Mouse (Mus musculus): Measurements from ENCODE around the gene Ccdc92b.

The Ccdc92b gene

GRCm38 (mm10) chr11:74613428-74613827, 6.0 kb upstream of the Ccdc92b start:
- no peak for DNase-seq

DNA sequence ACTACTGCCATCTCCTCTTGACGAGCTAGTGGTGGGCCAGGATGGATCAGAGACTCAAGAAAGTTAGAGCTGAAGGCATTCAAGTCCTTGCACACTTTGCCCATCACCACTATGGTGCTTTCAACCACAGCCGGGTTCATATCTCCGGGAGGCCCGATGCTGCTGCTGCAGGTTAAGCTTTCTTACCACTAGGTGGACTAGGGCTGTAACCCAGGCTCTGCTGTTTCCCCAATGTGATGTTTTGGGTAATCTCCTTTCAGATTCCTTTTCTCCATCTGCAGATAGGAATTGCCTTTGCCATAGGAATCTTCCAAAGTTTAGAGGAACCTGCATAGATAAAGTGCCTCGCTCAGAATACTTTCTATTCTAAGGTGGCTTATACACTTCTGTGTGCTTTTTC, 3.8 kb upstream of the Ccdc92b start:
- no peak for DNase-seq

DNA sequence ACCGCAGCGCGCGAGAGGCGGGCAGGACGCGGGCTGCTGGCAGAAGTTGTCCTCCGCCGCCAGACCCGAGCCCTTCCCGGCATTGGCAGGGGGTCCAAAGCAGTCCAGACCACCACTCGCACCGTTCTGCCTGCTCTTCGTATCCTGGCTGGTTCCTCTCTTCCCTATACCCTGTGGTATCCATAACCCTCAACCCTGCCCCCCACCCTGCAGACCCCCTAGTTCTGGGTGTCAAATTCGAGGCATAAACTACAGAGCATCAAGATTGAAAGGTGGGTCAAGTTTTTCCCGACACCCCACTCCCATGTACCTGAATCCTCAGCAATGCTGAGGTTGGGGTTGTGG, 523 bp downstream of the Ccdc92b start:
- no peak for DNase-seq

GRCm38 (mm10) chr11:74621974-74622669, 2.7 kb downstream of the Ccdc92b start:
- no peak for DNase-seq

DNA sequence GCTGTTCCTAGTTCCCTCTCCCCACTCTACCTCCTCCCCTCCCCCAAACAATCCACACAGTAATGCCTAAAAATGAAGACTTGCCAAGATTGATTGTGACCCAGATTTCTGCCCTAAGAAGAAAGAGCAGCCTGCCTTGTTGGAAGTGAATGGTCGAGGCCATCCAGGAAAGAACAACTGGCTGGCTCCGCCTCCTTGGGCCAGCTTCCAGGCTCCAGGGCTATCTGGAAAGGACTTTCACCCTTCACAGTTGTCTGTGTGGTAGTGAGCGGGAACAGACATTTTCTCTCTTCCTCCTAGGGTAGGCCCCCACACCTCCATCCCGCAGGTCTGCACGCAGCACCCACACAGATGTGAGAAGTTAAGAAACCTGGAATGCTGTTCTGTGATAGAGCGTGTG, 4.3 kb downstream of the Ccdc92b start:
- DNase-seq: no peak

GRCm38 (mm10) chr11:74625333-74625732, 5.9 kb downstream of the Ccdc92b start:
- no peak for DNase-seq

DNA sequence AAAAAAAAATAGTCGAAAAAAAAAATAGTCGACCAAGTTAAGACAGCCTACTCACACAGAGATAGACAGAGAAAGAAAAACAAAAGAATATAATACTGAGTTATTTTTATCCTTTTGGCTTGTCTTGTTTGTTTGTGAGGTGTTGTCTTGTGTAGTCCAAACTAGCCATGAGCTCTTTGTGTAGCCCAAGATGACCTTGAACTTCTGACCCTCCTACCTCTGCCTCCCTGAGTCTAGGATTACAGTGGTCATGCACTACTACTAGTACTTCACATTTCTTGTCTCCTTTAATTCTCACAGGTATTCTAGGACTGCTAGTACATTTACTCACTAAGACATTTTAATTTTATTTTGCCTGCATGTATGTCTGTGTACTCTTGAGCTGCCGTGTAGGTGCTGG, 8.1 kb downstream of the Ccdc92b start:
- no peak for DNase-seq

- no peak for DNase-seq
These were observed 12.7 kb downstream of the Ccdc92b start for GRCm38 (mm10) chr11:74631880-74632789.

DNA sequence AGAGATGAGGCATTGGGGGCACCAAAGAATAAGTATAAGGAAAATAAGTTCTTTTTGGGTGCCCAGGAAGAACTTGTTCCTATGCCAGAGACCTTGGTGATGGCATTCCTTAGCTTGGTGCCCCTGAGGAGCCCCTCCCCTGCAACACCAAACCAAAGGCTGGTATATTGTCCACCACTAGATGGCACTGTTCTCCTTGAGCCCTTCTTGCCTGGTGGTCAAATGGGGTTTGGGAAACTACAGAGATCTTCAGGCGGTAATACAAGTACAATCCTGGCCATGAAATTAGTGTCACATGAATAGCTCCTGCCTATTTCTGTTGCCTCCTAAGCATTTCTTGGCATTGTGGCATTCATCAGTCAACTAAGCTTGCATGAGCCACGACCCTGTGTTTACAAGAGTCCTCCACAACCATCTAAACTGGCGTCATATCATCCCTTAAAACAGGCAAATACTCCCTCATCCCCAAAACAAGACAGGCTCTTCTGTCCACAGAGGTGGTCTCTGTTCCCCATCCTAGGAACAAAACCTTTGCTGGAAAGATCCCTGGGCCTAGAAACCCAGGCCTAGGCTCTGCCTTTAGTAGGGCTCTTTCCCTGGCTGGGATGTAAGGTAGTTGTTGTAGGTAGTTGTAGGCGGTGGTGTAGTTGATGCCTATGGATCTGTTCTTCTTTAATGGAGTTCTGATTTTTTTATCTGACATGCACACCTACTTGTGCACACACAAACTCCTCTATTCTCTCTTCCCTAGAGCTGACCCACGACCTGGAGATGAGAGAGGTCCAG, 15.3 kb downstream of the Ccdc92b start:
- peak; percentile 57 for DNase-seq

- no peak for DNase-seq
These were observed 18.1 kb downstream of the Ccdc92b start for GRCm38 (mm10) chr11:74637486-74637885.

DNA sequence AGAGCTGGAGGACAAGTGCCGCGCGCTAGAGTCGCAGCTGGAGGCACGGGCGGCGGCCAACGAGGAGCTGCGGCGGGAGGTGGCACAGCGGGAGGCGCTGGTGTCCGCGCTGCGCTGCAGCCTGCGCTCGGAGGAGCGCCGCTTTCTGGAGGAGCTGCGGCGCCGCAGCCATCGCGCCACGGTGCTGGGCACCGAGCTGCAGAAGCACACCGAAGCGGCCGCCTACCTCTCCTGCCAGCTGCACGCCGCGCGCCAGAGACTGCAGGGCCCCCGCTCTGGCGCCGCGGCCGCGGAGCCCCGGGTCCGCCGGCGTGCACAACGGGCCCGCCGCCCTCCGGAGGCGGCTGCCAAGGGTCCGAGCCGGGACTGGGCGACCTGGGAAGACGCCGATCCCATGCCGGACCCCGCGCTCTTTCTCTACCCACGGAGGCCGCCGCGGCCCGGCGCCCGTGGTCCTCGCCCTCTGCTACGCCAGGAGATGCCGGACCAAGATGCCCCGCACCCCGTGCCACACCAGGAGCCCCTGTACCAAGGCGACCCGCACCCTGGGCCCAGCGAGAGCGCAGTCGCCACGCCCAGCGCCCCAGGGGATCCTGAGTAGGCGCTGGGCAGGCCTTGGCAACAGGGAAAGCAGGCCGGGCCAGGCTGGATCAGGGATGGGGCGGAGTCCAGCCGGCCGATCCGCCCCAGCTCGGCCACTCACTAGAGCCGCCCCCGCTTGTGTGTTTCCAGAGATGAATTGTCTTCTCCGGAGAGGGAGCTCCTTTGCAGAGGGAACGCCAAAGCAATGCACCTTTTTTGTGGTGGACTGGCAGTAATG, 18.8 kb downstream of the Ccdc92b start:
- peak; percentile 79 for DNase-seq

DNA sequence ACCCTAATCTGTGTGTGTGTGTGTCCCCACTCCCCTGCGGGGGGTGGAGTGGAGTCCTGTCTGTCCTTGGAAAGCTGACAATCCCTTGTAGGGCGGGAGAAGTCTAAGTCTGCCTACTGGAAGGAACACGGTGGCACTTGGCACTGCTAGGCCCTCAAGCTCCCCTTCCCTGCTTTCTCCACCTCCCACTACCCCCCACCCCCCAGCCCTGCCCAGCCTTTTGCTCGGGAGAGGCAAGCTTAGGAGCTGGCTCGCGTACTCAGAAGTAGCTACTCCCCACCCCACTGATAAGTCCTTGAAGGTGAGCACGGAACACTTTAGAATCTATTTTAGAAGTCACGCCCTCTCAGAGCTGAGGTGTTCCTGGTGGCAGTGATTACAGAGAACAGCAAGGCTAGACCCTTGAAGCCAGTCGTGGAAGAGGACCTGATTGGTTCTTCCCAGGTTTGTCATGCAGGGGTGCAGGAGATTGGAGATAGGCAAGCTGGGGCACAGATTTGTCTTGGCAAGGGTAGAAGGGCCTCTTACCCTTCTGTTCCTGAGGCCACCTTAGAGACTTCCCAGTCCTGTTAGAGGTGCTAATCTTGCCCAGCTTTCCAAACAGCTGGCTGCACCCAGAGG, 19.5 kb downstream of the Ccdc92b start:
- DNase-seq: no peak

DNA sequence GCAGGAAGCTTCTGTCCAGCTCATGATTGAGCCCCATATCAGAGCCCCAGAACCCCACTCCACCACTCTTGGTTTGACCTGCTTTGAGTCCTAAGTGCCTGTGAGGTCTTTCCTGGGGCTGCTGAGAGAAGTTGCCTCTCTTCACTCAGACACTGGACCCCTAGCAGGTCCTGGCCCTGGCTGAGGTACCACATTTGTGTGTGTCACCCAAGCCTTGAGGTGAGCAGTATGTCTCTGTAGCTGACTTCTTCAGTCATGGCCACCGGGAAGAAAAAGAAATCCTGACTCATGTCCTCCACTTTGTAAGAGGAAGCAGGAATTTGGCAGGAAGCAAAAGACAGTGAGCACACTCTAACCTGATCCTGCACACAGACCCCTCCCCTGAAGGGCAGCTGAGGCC, 20.2 kb downstream of the Ccdc92b start:
- DNase-seq: no peak

DNA sequence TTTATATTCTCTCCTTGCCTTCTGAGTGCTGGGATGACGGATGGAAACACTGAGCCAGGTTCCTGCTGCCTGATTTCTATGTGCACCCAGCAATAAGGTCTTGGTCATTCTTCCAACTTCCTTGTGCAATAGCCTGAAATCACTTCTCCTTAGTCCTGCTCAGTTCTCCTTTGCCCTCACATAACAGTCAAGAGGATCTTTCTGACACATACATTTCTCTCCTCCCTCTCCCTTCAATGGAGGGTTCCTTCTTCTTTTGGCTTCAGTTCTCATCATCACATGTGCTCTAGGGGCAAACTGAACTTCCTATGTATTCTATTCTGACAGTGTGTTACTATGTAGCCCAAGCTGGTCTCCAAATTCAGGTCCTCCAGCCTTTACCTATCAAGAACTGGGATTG, 28.6 kb downstream of the Ccdc92b start:
- no peak for DNase-seq

- DNase-seq: no peak
These were observed 29.3 kb downstream of the Ccdc92b start for GRCm38 (mm10) chr11:74648676-74649075.

DNA sequence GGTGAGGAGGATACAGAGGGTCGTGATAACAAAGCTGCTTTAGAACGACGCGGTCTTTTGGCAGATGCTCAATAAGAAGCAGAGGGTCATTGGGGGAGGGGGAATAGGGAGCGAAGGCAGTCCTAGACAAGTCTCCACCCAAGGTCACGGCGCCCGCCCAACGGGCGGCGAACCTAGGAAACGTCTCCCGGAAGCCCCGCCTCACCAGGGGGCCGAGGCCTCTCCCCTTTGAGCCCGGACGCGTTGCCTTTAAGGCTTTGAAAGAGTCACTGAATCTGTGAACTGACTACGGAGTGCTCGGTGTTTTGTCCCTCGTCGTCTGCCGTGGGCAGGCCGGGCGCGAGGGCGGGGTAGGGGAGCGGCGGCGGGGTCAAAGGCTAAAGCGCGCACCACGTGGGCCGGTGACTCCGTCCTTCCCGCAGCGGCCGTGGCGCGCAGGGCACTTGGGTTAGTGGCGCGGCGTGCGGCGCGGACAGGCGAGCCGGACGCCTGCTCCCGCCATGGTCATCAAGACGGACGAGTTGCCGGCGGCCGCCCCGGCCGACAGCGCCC, 29.8 kb downstream of the Ccdc92b start, which contains the start of gene Cluh:
Gene Cluh, plus strand, starts transcription at position 401 of the 552 bp plus-strand sequence.
- peak; percentile 98 for DNase-seq

DNA sequence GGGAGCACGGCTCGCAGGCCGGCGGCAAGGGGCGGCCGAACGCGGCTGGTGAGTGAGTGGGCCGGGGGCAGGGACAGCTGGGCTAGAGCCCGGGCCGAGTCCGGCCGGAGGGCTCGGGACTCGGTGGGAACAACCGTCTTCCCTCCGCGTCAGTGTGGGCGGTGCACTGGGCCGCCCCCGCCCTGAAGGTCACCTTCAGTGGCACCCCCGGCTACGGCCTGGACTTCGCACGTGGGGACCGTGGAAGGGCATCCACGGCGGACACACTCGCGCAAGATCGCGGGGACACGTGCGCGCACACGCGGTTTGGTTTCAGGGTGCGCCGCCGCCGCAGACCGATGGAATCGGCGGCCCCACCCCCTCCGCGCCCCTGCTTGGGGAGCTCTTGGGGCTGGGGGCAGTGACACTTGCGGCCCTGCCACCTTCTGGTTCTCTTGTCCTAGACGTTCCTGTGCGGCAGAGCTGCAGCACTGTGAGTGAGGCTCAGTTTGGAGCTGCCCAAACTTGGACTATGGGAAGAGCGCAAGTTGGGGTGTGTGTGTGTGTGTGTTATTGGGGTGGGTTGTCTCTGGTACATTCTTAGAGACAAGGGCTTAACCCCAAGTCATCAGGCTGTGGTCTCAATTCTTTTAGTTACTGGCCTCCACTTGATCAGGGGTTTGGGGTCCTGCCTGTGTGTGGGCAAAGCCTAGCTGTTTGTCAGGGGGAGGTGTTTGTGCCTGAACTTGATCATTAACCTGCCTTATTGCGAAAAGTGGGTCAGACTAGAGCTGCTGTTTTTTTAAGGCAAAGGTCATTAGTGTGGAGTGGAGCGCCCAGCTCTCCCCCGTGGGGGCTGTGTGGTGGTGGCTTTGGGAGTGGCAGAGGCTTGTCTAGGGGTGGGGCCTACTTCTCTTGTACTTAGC, 30.5 kb downstream of the Ccdc92b start:
- DNase-seq: no peak

GRCm38 (mm10) chr11:74650576-74651100, 31.2 kb downstream of the Ccdc92b start:
- no peak for DNase-seq

DNA sequence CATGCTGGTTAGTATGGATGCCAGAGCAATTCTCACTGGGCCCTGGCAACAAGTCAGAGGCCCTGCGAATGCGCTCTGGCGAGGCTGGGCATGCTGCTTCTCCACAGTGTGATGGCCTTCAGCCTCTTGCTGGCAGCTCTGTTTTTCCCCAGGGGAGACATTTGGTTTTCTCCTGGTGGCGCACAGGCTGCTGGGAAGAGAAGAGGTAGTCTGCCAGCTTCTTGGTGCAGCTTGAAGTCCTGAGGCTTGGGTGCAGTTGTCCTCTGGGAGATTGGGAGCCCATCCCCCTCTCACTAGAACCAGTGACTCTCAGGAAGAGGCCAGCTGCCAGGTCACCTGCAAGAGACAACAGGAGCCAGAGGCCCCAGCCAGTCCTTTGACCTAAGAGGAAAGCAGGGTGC, 33.4 kb downstream of the Ccdc92b start:
- no peak for DNase-seq

DNA sequence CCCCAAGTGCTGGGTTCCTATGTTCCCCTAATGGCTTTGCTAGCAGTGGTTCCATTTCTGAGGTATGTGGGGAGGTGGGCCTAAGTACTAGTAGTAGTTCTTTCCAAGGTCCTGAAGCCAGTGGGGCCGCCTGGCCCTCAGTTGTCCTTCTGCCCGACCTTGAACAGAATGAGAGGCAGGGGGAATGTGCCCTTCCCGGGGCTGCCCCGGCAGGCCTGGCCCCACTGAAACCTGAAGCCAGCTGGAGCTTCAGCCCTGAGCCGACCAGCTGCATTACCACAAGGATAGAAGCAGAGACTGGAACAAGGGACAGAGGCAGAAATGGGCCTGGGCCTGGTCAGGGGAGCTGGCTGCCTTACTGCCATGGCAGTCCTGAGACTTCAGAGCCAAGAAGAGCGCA, 34.0 kb downstream of the Ccdc92b start:
- no peak for DNase-seq

All from right cerebral cortex, postnatal 25 days (tissue).